Mouse (Mus musculus): ENCODE measurements around the gene Itga2. TPM values are rescaled to one million over a fixed set of nuclear protein-coding genes. Genes with fewer than 3 reads are reported as not detected.

Itga2 gene
- polyA plus RNA-seq, 1 experiment, result 0.01 TPM

DNA sequence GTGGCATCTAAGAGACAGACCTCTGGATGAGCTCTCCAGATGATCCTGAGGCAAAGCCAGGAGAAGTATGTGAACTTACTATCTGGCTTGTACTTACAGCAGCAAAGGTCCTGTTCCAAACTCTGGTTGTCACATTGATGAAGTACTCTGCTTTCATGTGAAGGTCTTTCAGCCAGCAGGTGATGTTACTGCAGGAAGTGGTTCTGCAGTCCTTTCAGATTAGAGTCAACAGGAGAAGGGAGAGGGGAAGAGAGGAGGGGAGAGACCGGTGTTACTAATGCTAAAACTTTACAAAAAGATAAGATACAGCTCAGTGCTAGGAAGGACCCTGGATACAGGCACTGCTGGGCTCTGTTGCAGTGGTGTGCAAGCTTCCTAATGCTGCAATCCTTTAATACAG lies 88.6 kb downstream of the Itga2 start:
- Histone ChIP-seq H3ac (ENCODE audit: control insufficient read depth, insufficient read length, low read depth) (no peak overlapping the region), H3K27me3 (ENCODE audit: control insufficient read depth, insufficient read depth, insufficient read length) (no peaks in the 10 kb centered on the region), H3K36me3 (ENCODE audit: control insufficient read depth, insufficient read depth) (no peaks in the 10 kb centered on the region), H3K4me3 (ENCODE audit: insufficient read depth, poor library complexity, severe bottlenecking) (no peak overlapping the region), H3K79me2 (ENCODE audit: control insufficient read depth, insufficient read depth) (no peaks in the 10 kb centered on the region), H3K79me3 (ENCODE audit: low read depth) (no peaks in the 10 kb centered on the region)
- TF ChIP-seq FOSL1 (IDR thresholded peaks at IDR 0.05; ENCODE audit: insufficient read depth, low read length, poor library complexity, severe bottlenecking), result no peak
- TF ChIP-seq CTCF (IDR thresholded peaks at IDR 0.05; ENCODE audit: control insufficient read depth, insufficient read depth, insufficient read length), result no peak
- TF ChIP-seq USF1 (IDR thresholded peaks at IDR 0.05; ENCODE audit: low read depth), result no peak
- TF ChIP-seq CEBPB (IDR thresholded peaks at IDR 0.05; ENCODE audit: low read depth), result no peak
- TF ChIP-seq MYOD1 (IDR thresholded peaks at IDR 0.05; ENCODE audit: control insufficient read depth, insufficient read length, low read depth), result no peak
- no peak for TF ChIP-seq MAX (IDR thresholded peaks at IDR 0.05)
- no peak for TF ChIP-seq MYOG (IDR thresholded peaks at IDR 0.05; ENCODE audit: control insufficient read depth, extremely low read depth, insufficient read length)

- TF ChIP-seq MYOG (IDR thresholded peaks at IDR 0.05; ENCODE audit: control insufficient read depth, extremely low read depth, insufficient read length) (no peak), FOSL1 (IDR thresholded peaks at IDR 0.05; ENCODE audit: insufficient read depth, low read length, poor library complexity, severe bottlenecking) (no peak), USF1 (IDR thresholded peaks at IDR 0.05; ENCODE audit: low read depth) (no peak), CTCF (IDR thresholded peaks at IDR 0.05; ENCODE audit: control insufficient read depth, insufficient read depth, insufficient read length) (no peak), MAX (IDR thresholded peaks at IDR 0.05) (no peak), CEBPB (IDR thresholded peaks at IDR 0.05; ENCODE audit: low read depth) (no peak), MYOD1 (IDR thresholded peaks at IDR 0.05; ENCODE audit: control insufficient read depth, insufficient read length, low read depth) (no peak)
- no peaks in the 10 kb centered on the region for H3K79me2 ChIP-seq (ENCODE audit: control insufficient read depth, insufficient read depth)
- H3K36me3 ChIP-seq (ENCODE audit: control insufficient read depth, insufficient read depth), result no peaks in the 10 kb centered on the region
- H3K79me3 ChIP-seq (ENCODE audit: low read depth), result no peaks in the 10 kb centered on the region
- no peak overlapping the region for H3K4me3 ChIP-seq (ENCODE audit: insufficient read depth, poor library complexity, severe bottlenecking)
- no peak overlapping the region for H3ac ChIP-seq (ENCODE audit: control insufficient read depth, insufficient read length, low read depth)
- H3K27me3 ChIP-seq (ENCODE audit: control insufficient read depth, insufficient read depth, insufficient read length), result no peaks in the 10 kb centered on the region
Observed at GRCm38 (mm10) chr13:114840545-114840944, 91.4 kb downstream of the Itga2 start.

GRCm38 (mm10) chr13:114839098-114839497 lies 92.8 kb downstream of the Itga2 start:
- H3ac ChIP-seq (ENCODE audit: control insufficient read depth, insufficient read length, low read depth), result no peak overlapping the region
- no peak overlapping the region for H3K4me3 ChIP-seq (ENCODE audit: insufficient read depth, poor library complexity, severe bottlenecking)
- H3K27me3 ChIP-seq (ENCODE audit: control insufficient read depth, insufficient read depth, insufficient read length), result no peaks in the 10 kb centered on the region
- no peaks in the 10 kb centered on the region for H3K79me3 ChIP-seq (ENCODE audit: low read depth)
- TF ChIP-seq MAX (IDR thresholded peaks at IDR 0.05) (no peak), MYOD1 (IDR thresholded peaks at IDR 0.05; ENCODE audit: control insufficient read depth, insufficient read length, low read depth) (no peak), MYOG (IDR thresholded peaks at IDR 0.05; ENCODE audit: control insufficient read depth, extremely low read depth, insufficient read length) (no peak), CEBPB (IDR thresholded peaks at IDR 0.05; ENCODE audit: low read depth) (no peak), CTCF (IDR thresholded peaks at IDR 0.05; ENCODE audit: control insufficient read depth, insufficient read depth, insufficient read length) (no peak), FOSL1 (IDR thresholded peaks at IDR 0.05; ENCODE audit: insufficient read depth, low read length, poor library complexity, severe bottlenecking) (no peak), USF1 (IDR thresholded peaks at IDR 0.05; ENCODE audit: low read depth) (no peak)
- no peaks in the 10 kb centered on the region for H3K79me2 ChIP-seq (ENCODE audit: control insufficient read depth, insufficient read depth)
- H3K36me3 ChIP-seq (ENCODE audit: control insufficient read depth, insufficient read depth), result no peaks in the 10 kb centered on the region

GRCm38 (mm10) chr13:114838535-114838990 lies 93.3 kb downstream of the Itga2 start:
- Histone ChIP-seq H3K79me3 (ENCODE audit: low read depth) (no peaks in the 10 kb centered on the region), H3K79me2 (ENCODE audit: control insufficient read depth, insufficient read depth) (no peaks in the 10 kb centered on the region), H3K4me3 (ENCODE audit: insufficient read depth, poor library complexity, severe bottlenecking) (no peak overlapping the region), H3ac (ENCODE audit: control insufficient read depth, insufficient read length, low read depth) (no peak overlapping the region), H3K36me3 (ENCODE audit: control insufficient read depth, insufficient read depth) (no peaks in the 10 kb centered on the region), H3K27me3 (ENCODE audit: control insufficient read depth, insufficient read depth, insufficient read length) (no peaks in the 10 kb centered on the region)
- no peak for TF ChIP-seq FOSL1 (IDR thresholded peaks at IDR 0.05; ENCODE audit: insufficient read depth, low read length, poor library complexity, severe bottlenecking)
- TF ChIP-seq USF1 (IDR thresholded peaks at IDR 0.05; ENCODE audit: low read depth), result no peak

- no peak overlapping the region for H3K4me3 ChIP-seq (ENCODE audit: insufficient read depth, poor library complexity, severe bottlenecking)
- no peaks in the 10 kb centered on the region for H3K79me2 ChIP-seq (ENCODE audit: control insufficient read depth, insufficient read depth)
- no peaks in the 10 kb centered on the region for H3K79me3 ChIP-seq (ENCODE audit: low read depth)
- no peaks in the 10 kb centered on the region for H3K36me3 ChIP-seq (ENCODE audit: control insufficient read depth, insufficient read depth)
- no peak overlapping the region for H3ac ChIP-seq (ENCODE audit: control insufficient read depth, insufficient read length, low read depth)
- no peaks in the 10 kb centered on the region for H3K27me3 ChIP-seq (ENCODE audit: control insufficient read depth, insufficient read depth, insufficient read length)
- TF ChIP-seq MAX (IDR thresholded peaks at IDR 0.05) (no peak), MYOD1 (IDR thresholded peaks at IDR 0.05; ENCODE audit: control insufficient read depth, insufficient read length, low read depth) (no peak)
Observed at GRCm38 (mm10) chr13:114837061-114837460, 94.8 kb downstream of the Itga2 start.

DNA sequence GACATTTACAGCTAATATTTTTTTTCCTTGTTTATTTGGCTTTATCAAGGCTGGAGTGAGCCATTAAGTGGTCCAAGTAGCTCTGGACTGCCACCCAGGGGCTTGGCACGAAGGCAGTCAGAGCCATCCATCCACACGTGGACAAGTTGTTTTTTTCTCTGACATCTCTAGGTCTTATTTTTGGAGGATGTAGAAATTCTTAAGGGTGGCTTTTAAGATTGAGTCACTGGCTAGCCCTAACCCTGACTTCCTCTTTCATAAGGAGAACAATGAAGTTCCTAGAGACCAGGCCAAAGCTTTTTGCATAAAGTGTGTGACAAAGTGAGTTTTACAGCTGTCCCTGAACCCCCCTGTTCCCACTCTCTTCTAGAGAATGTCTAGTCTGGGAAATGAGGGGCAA lies 97.3 kb downstream of the Itga2 start:
- no peaks in the 10 kb centered on the region for H3K79me3 ChIP-seq (ENCODE audit: low read depth)
- no peak overlapping the region for H3K4me3 ChIP-seq (ENCODE audit: insufficient read depth, poor library complexity, severe bottlenecking)
- no peak overlapping the region for H3ac ChIP-seq (ENCODE audit: control insufficient read depth, insufficient read length, low read depth)
- TF ChIP-seq MAX (IDR thresholded peaks at IDR 0.05) (no peak), CEBPB (IDR thresholded peaks at IDR 0.05; ENCODE audit: low read depth) (no peak), USF1 (IDR thresholded peaks at IDR 0.05; ENCODE audit: low read depth) (no peak), MYOD1 (IDR thresholded peaks at IDR 0.05; ENCODE audit: control insufficient read depth, insufficient read length, low read depth) (no peak), MYOG (IDR thresholded peaks at IDR 0.05; ENCODE audit: control insufficient read depth, extremely low read depth, insufficient read length) (no peak), CTCF (IDR thresholded peaks at IDR 0.05; ENCODE audit: control insufficient read depth, insufficient read depth, insufficient read length) (no peak), FOSL1 (IDR thresholded peaks at IDR 0.05; ENCODE audit: insufficient read depth, low read length, poor library complexity, severe bottlenecking) (no peak)
- H3K36me3 ChIP-seq (ENCODE audit: control insufficient read depth, insufficient read depth), result peaks cover 4% of the 10 kb centered on the region
- H3K27me3 ChIP-seq (ENCODE audit: control insufficient read depth, insufficient read depth, insufficient read length), result no peaks in the 10 kb centered on the region
- H3K79me2 ChIP-seq (ENCODE audit: control insufficient read depth, insufficient read depth), result no peaks in the 10 kb centered on the region

Data from C2C12 (cell line).